ENCODE assay signal across 15 mouse cellular contexts in the genomic region with DNA sequence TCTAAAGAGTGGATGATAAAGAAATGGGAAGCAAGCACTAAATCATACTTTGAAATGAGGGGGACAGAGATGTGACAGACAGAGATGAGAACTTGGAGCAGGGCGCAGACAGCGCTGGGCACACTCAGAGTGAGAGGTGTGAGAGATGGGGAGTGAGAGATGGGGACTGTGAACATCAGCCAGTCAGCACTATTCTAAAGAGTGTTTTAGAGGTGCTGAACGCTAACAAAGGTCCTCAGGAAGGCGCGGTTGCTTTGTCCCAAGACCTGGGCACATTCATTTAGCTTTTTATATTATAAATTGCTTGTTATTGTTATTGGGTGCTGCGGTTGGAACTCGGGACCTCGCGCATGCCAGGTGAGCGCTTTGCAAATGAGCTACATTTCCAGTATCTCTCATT. TPM values are rescaled to one million over a fixed set of nuclear protein-coding genes. Genes with fewer than 3 reads are reported as not detected.
DNase-seq lines count a peak whose midpoint lies in the region; ATAC-seq and TF ChIP-seq lines count a peak whose summit lies in the region.
"Had no signal": no experiment of that assay in that cellular context is flagged by ENCODE, and none has a peak within 500 bp of the region (broad histone marks: within the 10 kb centered on the region; RNA-seq: fewer than 3 reads in every experiment).

No protein-coding gene starts in this region.

- H3K27me3 ChIP-seq in heart, embryonic 14.5 days (ENCODE audit: control insufficient read depth, insufficient read depth, low read length): peaks cover 71% of the 10 kb centered on the region
- H3K27me3 ChIP-seq in kidney, postnatal 0 days (ENCODE audit: insufficient read depth, low read length): peaks cover 70% of the 10 kb centered on the region
- peaks cover 74% of the 10 kb centered on the region for H3K27me3 ChIP-seq in E14TG2a.4 (ENCODE audit: insufficient read depth, low read length)
- peaks cover 84% of the 10 kb centered on the region for H3K27me3 ChIP-seq in limb, embryonic 15.5 days

- H3K4me2 ChIP-seq in heart, embryonic 14.5 days (ENCODE audit: low read length): peak overlapping the region; percentile 34; the same call in 1 of the 2 replicates
- peak overlapping the region; percentile 21; the same call in 1 of the 2 replicates for H3K4me2 ChIP-seq in kidney, postnatal 0 days (ENCODE audit: low read length)
- H3K4me2 ChIP-seq in limb, embryonic 15.5 days: peak overlapping the region; percentile 34
- H3K4me2 ChIP-seq: forebrain, embryonic 15.5 days; liver, embryonic 13.5 days had no signal

- peaks cover 0 to 10% of the 10 kb centered on the region in 2 experiments; a peak in 1 of 4 replicates for H3K4me1 ChIP-seq in heart, embryonic 14.5 days (ENCODE audit: control insufficient read depth in 2 of 2, insufficient read depth in 2 of 2, low read length in 2 of 2)
- no peaks in the 10 kb centered on the region; the same call in 1 of the 2 replicates for H3K4me1 ChIP-seq in kidney, postnatal 0 days (replicated peaks; ENCODE audit: insufficient read depth, low read length)
- H3K4me1 ChIP-seq in E14TG2a.4 (replicated peaks; ENCODE audit: low read depth, low read length): peaks cover 13% of the 10 kb centered on the region
- H3K4me1 ChIP-seq in limb, embryonic 15.5 days: peaks cover 12% of the 10 kb centered on the region
- H3K4me1 ChIP-seq: liver, embryonic 13.5 days had no signal

- no peak overlapping the region for H3K9ac ChIP-seq in heart, embryonic 14.5 days (ENCODE audit: low read length)
- no peak overlapping the region for H3K9ac ChIP-seq in kidney, postnatal 0 days (ENCODE audit: low read depth, low read length)
- no peak overlapping the region for H3K9ac ChIP-seq in limb, embryonic 15.5 days
- H3K9ac ChIP-seq: forebrain, embryonic 15.5 days; liver, embryonic 13.5 days had no signal

- no peak overlapping the region for H3K27ac ChIP-seq in heart, embryonic 14.5 days (replicated peaks in 1 of 2; ENCODE audit: control insufficient read depth in 1 of 2, insufficient read depth in 1 of 2, low read depth in 2 of 2, low read length in 2 of 2)
- no peak overlapping the region for H3K27ac ChIP-seq in kidney, postnatal 0 days
- H3K27ac ChIP-seq in limb, embryonic 15.5 days: no peak overlapping the region
- H3K27ac ChIP-seq in layer of hippocampus, adult 2 months: no peak overlapping the region
- H3K27ac ChIP-seq: forebrain, embryonic 15.5 days; heart, embryonic 10.5 days; left cerebral cortex, adult 2 months; liver, embryonic 13.5 days had no signal

- no peak for DNase-seq in heart, postnatal 25 days (ENCODE audit: low spot score)
- DNase-seq in kidney, postnatal 0 days (ENCODE audit: low spot score): no peak
- no peak for DNase-seq in kidney, postnatal 4 days
- no peak for DNase-seq in layer of hippocampus, adult 2 months (ENCODE audit: low spot score in 2 of 2)
- DNase-seq: liver, embryonic 13.5 days; thymus, adult 18-20 months had no signal

- ATAC-seq in heart, embryonic 14.5 days (ENCODE audit: insufficient number of reproducible peaks, insufficient read depth, low FRiP score, low read depth): no peak
- no peak for ATAC-seq in kidney, postnatal 0 days (replicated peaks; ENCODE audit: low FRiP score, low read depth)
- no peak for ATAC-seq in limb, embryonic 15.5 days (ENCODE audit: insufficient number of reproducible peaks, low FRiP score, low TSS enrichment, low read depth)

- intact Hi-C loops in heart, postnatal 25 days (cut with DNase I): loop anchor here (5.0 kb wide), 1 partner anchor 483 kb away; no protein-coding TSS in a partner anchor

- H3K36me3 ChIP-seq in heart, embryonic 14.5 days (ENCODE audit: control insufficient read depth, insufficient read depth, low read length): no peaks in the 10 kb centered on the region
- no peaks in the 10 kb centered on the region for H3K36me3 ChIP-seq in kidney, postnatal 0 days (ENCODE audit: insufficient read depth, low read length)
- H3K36me3 ChIP-seq in E14TG2a.4 (ENCODE audit: insufficient read depth, low read length): no peaks in the 10 kb centered on the region; the same call in 1 of the 2 replicates
- H3K36me3 ChIP-seq in limb, embryonic 15.5 days: no peaks in the 10 kb centered on the region
- H3K36me3 ChIP-seq: forebrain, embryonic 15.5 days; heart, embryonic 10.5 days; liver, embryonic 13.5 days had no signal

- peak overlapping the region in 1 of 2 experiments; percentile 1; a peak in 1 of 4 replicates for H3K4me3 ChIP-seq in heart, embryonic 14.5 days (ENCODE audit: control insufficient read depth in 1 of 2, insufficient read depth in 1 of 2, low read depth in 1 of 2, low read length in 2 of 2)
- no peak overlapping the region for H3K4me3 ChIP-seq in kidney, postnatal 0 days (replicated peaks; ENCODE audit: low read depth, low read length)
- H3K4me3 ChIP-seq in E14TG2a.4 (replicated peaks; ENCODE audit: low read length): peak overlapping the region; percentile 23; the same call in 1 of the 2 replicates
- H3K4me3 ChIP-seq in limb, embryonic 15.5 days: 0 out of 2 replicates have a peak overlapping the region, but pooled peaks have one; percentile 16
- H3K4me3 ChIP-seq in layer of hippocampus, adult 2 months: no peak overlapping the region
- H3K4me3 ChIP-seq: forebrain, embryonic 15.5 days; left cerebral cortex, adult 2 months; liver, embryonic 13.5 days had no signal

- TF ChIP-seq CTCF in kidney, postnatal 0 days (IDR thresholded peaks at IDR 0.05; ENCODE audit: low read depth): no peak
- TF ChIP-seq CTCF in E14TG2a.4 (conservative IDR thresholded peaks at IDR 0.05; ENCODE audit: low read length): no peak
- TF ChIP-seq CTCF in layer of hippocampus, adult 2 months (conservative IDR thresholded peaks at IDR 0.05): no peak

- no peaks in the 10 kb centered on the region for H3K9me3 ChIP-seq in heart, embryonic 14.5 days (ENCODE audit: control insufficient read depth, low read length)
- no peaks in the 10 kb centered on the region for H3K9me3 ChIP-seq in kidney, postnatal 0 days (replicated peaks; ENCODE audit: low read length)
- peaks cover 38% of the 10 kb centered on the region for H3K9me3 ChIP-seq in E14TG2a.4 (ENCODE audit: low read length)
- no peaks in the 10 kb centered on the region for H3K9me3 ChIP-seq in limb, embryonic 15.5 days
- H3K9me3 ChIP-seq: forebrain, embryonic 15.5 days; heart, embryonic 10.5 days; liver, embryonic 13.5 days had no signal

- WGBS in heart, embryonic 14.5 days: 3% methylated on average over 10 of the region's 10 CpGs
- WGBS in kidney, postnatal 0 days: 2% methylated on average over 10 of the region's 10 CpGs
- 2% methylated on average over 10 of the region's 10 CpGs for WGBS in limb, embryonic 15.5 days

RNA-seq across cellular contexts. Expression of a gene that starts 3.9 kb away (rescaled TPM):
- 0.08 TPM in 1 of 2 replicates, not detected in the other for polyA plus RNA-seq in heart, embryonic 14.5 days (2014; fragmentation: Nextera tagmentation; extraction: Ambion mirVana)
- under 1 TPM in 1 of 2 experiments, not detected in 1; 0.11 TPM for total RNA-seq in heart, postnatal 25 days (2021)
- not detected in 2 replicates for polyA plus RNA-seq in kidney, postnatal 0 days (2015; fragmentation: Nextera tagmentation; extraction: Ambion mirVana)
- not detected in 2 replicates for polyA plus RNA-seq in limb, embryonic 15.5 days (2015; fragmentation: Nextera tagmentation; extraction: Ambion mirVana)
- under 1 TPM; 0.52 to 0.54 TPM for total RNA-seq in layer of hippocampus, adult 2 months (2021)
- total RNA-seq: adrenal gland, postnatal 25 days; gastrocnemius, adult 8-10 months; megakaryocyte progenitor cell, adult 5-6 weeks had no signal
- polyA plus RNA-seq: liver, embryonic 13.5 days had no signal

Comparison
In these comparisons a context has a peak if more than half of its experiments do, and no peak if none do; other contexts are left out.
1. H3K4me3 ChIP-seq: peak in E14TG2a.4 (single experiment) and limb, embryonic 15.5 days (single experiment); none in kidney, postnatal 0 days (single experiment) and layer of hippocampus, adult 2 months (single experiment).
2. Peak in every context shown above with its lines, with median percentiles within 50 percentile points of each other: H3K4me2 ChIP-seq.